Mouse (Mus musculus) bone marrow, adult 2 months (tissue): ENCODE results near the gene Alcam. TPM values are rescaled to one million over a fixed set of nuclear protein-coding genes. Genes with fewer than 3 reads are reported as not detected.

Experiments used
- H3K27ac ChIP-seq: fragments of 200-500 bp; 2 replicates; pipeline ENCODE4 v1.5.1; 2012; ENCODE audit warnings: low read depth, mild to moderate bottlenecking, control low read depth, inconsistent platforms, low read length; ENCODE audit not compliant: control insufficient read depth, poor library complexity, insufficient read depth
- H3K4me1 ChIP-seq: fragments of 200-500 bp; 2 replicates; pipeline ENCODE4 v1.6.1; 2011; ENCODE audit warnings: low read length; ENCODE audit not compliant: control insufficient read depth, insufficient read depth
- H3K4me3 ChIP-seq: fragments of 200-500 bp; replicated peaks from 2 replicates; pipeline ENCODE3; 2011; ENCODE audit warnings: mild to moderate bottlenecking, low read depth, low read length, control low read depth; ENCODE audit not compliant: control insufficient read depth
- CTCF ChIP-seq: fragments of 200-500 bp; IDR thresholded peaks from 2 replicates; pipeline ENCODE4 v1.5.1; 2011; ENCODE audit warnings: low read length, control low read depth; ENCODE audit not compliant: control insufficient read depth, insufficient read depth
- POLR2A ChIP-seq: fragments of 200-500 bp; IDR thresholded peaks from 2 replicates; pipeline ENCODE4 v1.6.1; 2011; ENCODE audit warnings: low read depth, mild to moderate bottlenecking, control low read depth, low read length, borderline replicate concordance; ENCODE audit not compliant: control insufficient read depth
- WGBS: fragments of 180-500 bp; shearing (Covaris S2); methylation state at CpG from one replicate; pipeline ENCODE4 v1.1.7; 2018; 5-methylcytosine and 5-hydroxymethylcytosine counted together
- polyA plus RNA-seq: library from polyadenylated mRNA; stranded (reverse); fragments of >200 nt; gene quantifications from 2 replicates; pipeline ENCODE4 v1.2.4, GENCODE M21; 2011; ENCODE audit warnings: low replicate concordance; ENCODE audit not compliant: missing spikeins, insufficient read depth, insufficient read length

Alcam gene
- polyA plus RNA-seq, 1 experiment, result 4.0 TPM

GRCm38 (mm10) chr16:52450245-52451100 is 3.4 kb downstream of the Alcam start:
- Histone ChIP-seq H3K4me3 (peak overlapping the region; percentile 88), H3K4me1 (no peaks in the 10 kb centered on the region), H3K27ac (peak overlapping the region; percentile 50)
- WGBS, result 1% methylated on average over 28 of the region's 28 CpGs
- TF ChIP-seq CTCF (no peak), POLR2A (no peak)

GRCm38 (mm10) chr16:52449889-52450244 is 4.0 kb downstream of the Alcam start:
- H3K27ac ChIP-seq, result no peak overlapping the region
- no peak for TF ChIP-seq CTCF
- TF ChIP-seq POLR2A, result no peak
- 12% methylated on average over 3 of the region's 3 CpGs for WGBS
- no peaks in the 10 kb centered on the region for H3K4me1 ChIP-seq
- no peak overlapping the region for H3K4me3 ChIP-seq

- no peak for TF ChIP-seq CTCF
- no peak for TF ChIP-seq POLR2A
- no peak overlapping the region for H3K4me3 ChIP-seq
- WGBS, result 69% methylated on average over 3 of the region's 3 CpGs
- no peaks in the 10 kb centered on the region for H3K4me1 ChIP-seq
- no peak overlapping the region for H3K27ac ChIP-seq
These were observed 7.9 kb downstream of the Alcam start for GRCm38 (mm10) chr16:52445984-52446383.

- H3K27ac ChIP-seq, result no peak overlapping the region
- TF ChIP-seq POLR2A (no peak), CTCF (no peak)
- H3K4me1 ChIP-seq, result no peaks in the 10 kb centered on the region
- no peak overlapping the region for H3K4me3 ChIP-seq
- 51% methylated on average over 9 of the region's 9 CpGs for WGBS
These were observed 10.0 kb downstream of the Alcam start for GRCm38 (mm10) chr16:52443635-52444505.

- no peak for TF ChIP-seq POLR2A
- no peak for TF ChIP-seq CTCF
- no peak overlapping the region for H3K27ac ChIP-seq
- no peaks in the 10 kb centered on the region for H3K4me1 ChIP-seq
- 70% methylated on average over 1 of the region's 1 CpGs for WGBS
- H3K4me3 ChIP-seq, result no peak overlapping the region
These were observed 10.8 kb downstream of the Alcam start for GRCm38 (mm10) chr16:52443055-52443454.

GRCm38 (mm10) chr16:52439600-52439999 is 14.3 kb downstream of the Alcam start:
- TF ChIP-seq CTCF (no peak), POLR2A (no peak)
- H3K27ac ChIP-seq, result no peak overlapping the region
- H3K4me1 ChIP-seq, result no peaks in the 10 kb centered on the region
- H3K4me3 ChIP-seq, result no peak overlapping the region

- H3K4me3 ChIP-seq, result no peak overlapping the region
- TF ChIP-seq CTCF (no peak), POLR2A (no peak)
- WGBS, result 77% methylated on average over 6 of the region's 6 CpGs
- no peak overlapping the region for H3K27ac ChIP-seq
- H3K4me1 ChIP-seq, result no peaks in the 10 kb centered on the region
These were observed 14.9 kb downstream of the Alcam start for GRCm38 (mm10) chr16:52439007-52439406.

GRCm38 (mm10) chr16:52438216-52438904 is 15.5 kb downstream of the Alcam start:
- H3K4me3 ChIP-seq, result no peak overlapping the region
- TF ChIP-seq POLR2A (no peak), CTCF (no peak)
- no peak overlapping the region for H3K27ac ChIP-seq
- WGBS, result 44% methylated on average over 6 of the region's 6 CpGs
- H3K4me1 ChIP-seq, result no peaks in the 10 kb centered on the region
